Mouse (Mus musculus): Measurements from ENCODE around the gene Vps16. TPM values are rescaled to one million over a fixed set of nuclear protein-coding genes. Genes with fewer than 3 reads are reported as not detected.

Gene Vps16
- total and polyA plus RNA-seq, 3 experiments = 76.7 to 119 (median 113) TPM

GRCm38 (mm10) chr2:130449794-130450433 lies 25.8 kb downstream of the Vps16 start, which contains the start of gene Ptpra (continued):
- TF ChIP-seq POLR2A (IDR thresholded peaks at IDR 0.05; ENCODE audit: low read depth, low read length) (peak; percentile 87), JUND (conservative IDR thresholded peaks at IDR 0.05; ENCODE audit: low read depth, low read length) (no peak), USF1 (IDR thresholded peaks at IDR 0.05; ENCODE audit: low read depth, low read length) (no peak), ETS1 (conservative IDR thresholded peaks at IDR 0.05; ENCODE audit: low read depth, low read length) (no peak), SMC3 (IDR thresholded peaks at IDR 0.05; ENCODE audit: low read depth, low read length) (no peak), SIN3A (IDR thresholded peaks at IDR 0.05; ENCODE audit: low read length) (peak; percentile 23), ZNF384 (IDR thresholded peaks at IDR 0.05; ENCODE audit: low read depth, low read length) (no peak), NELFE (IDR thresholded peaks at IDR 0.05; ENCODE audit: low read depth, low read length) (peak; percentile 63), CHD1 (IDR thresholded peaks at IDR 0.05; ENCODE audit: low read depth, low read length) (no peak), USF2 (conservative IDR thresholded peaks at IDR 0.05; ENCODE audit: low read depth, low read length) (no peak), CTCF (conservative IDR thresholded peaks at IDR 0.05 in 1 of 2, IDR thresholded peaks at IDR 0.05 in 1 of 2; ENCODE audit: low read depth in 2 of 2, low read length in 2 of 2) (no peak), ZC3H11A (IDR thresholded peaks at IDR 0.05; ENCODE audit: low read depth, low read length) (no peak), KAT2A (IDR thresholded peaks at IDR 0.05; ENCODE audit: insufficient replicate concordance, low read length) (no peak)

DNA sequence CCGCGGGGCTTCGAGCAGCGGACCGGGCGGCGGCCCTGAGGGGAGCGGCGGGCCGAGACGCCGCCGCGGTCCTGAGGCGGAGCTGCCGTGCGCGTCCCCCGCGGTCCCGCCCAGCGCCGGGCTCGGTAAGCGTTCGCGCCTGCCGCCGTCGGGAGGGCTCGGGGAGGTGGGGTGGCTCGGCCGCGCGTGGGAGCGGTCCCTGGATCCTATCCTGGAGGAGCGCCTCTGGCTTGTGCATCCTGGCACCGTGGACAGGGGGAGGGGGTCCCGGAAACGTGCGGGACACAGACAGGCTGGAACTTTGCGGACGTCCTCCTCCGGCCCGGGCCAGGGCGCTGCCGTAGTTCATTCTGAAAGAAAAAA lies 26.3 kb downstream of the Vps16 start:
- H3K4me1 ChIP-seq (ENCODE audit: control insufficient read depth in 1 of 2, insufficient read depth in 2 of 2) = peaks cover 0 to 32% of the 10 kb centered on the region in 2 experiments; a peak in 2 of 4 replicates
- dilution Hi-C loops (cut with MboI; ENCODE audit: extremely low pct_ligation_motif_present, extremely low pct_unique_long_range_greater_than_20kb, low sequenced_read_pairs) = no loop called here
- no peaks in the 10 kb centered on the region for H3K9me3 ChIP-seq (replicated peaks; ENCODE audit: low read length)
- H3K27ac ChIP-seq (ENCODE audit: insufficient read depth, low read depth) = 0 out of 2 replicates have a peak overlapping the region, but pooled peaks have one; percentile 5
- peak overlapping the region; percentile 74 for H3K4me2 ChIP-seq (ENCODE audit: insufficient read depth, low read depth, poor library complexity, severe bottlenecking)
- in situ Hi-C loops (cut with MboI; ENCODE audit: low pct_ligation_motif_present, low pct_unique_long_range_greater_than_20kb, low sequenced_read_pairs) = no loop called here
- H3K79me2 ChIP-seq (replicated peaks; ENCODE audit: control insufficient read depth, extremely low read depth, insufficient read depth, poor library complexity, severe bottlenecking) = peaks cover 20% of the 10 kb centered on the region
- H3K27me3 ChIP-seq (replicated peaks) = no peaks in the 10 kb centered on the region
- H3K9ac ChIP-seq (ENCODE audit: insufficient read depth, low read depth) = peak overlapping the region; percentile 55
- peak; percentile 24 for DNase-seq (ENCODE audit: extremely low read depth)
- peak overlapping the region; percentile 76 to 91 (median 89) for H3K4me3 ChIP-seq (replicated peaks in 1 of 3; ENCODE audit: low read depth in 2 of 3, low read length in 2 of 3, poor library complexity in 1 of 3)
- H3K36me3 ChIP-seq (replicated peaks in 1 of 2; ENCODE audit: control insufficient read depth in 1 of 2, insufficient read depth in 1 of 2, low read length in 1 of 2) = peaks cover 0 to 12% of the 10 kb centered on the region in 2 experiments
- TF ChIP-seq CTCF (conservative IDR thresholded peaks at IDR 0.05 in 1 of 2, IDR thresholded peaks at IDR 0.05 in 1 of 2; ENCODE audit: low read depth in 2 of 2, low read length in 2 of 2) (no peak), USF1 (IDR thresholded peaks at IDR 0.05; ENCODE audit: low read depth, low read length) (no peak), ZKSCAN1 (IDR thresholded peaks at IDR 0.05; ENCODE audit: borderline replicate concordance, low read depth, low read length) (no peak), BHLHE40 (IDR thresholded peaks at IDR 0.05; ENCODE audit: low read depth, low read length) (peak; percentile 9; the same call in 1 of the 2 replicates)

GRCm38 (mm10) chr2:130451086-130451726 lies 27.1 kb downstream of the Vps16 start:
- dilution Hi-C loops (cut with MboI; ENCODE audit: extremely low pct_ligation_motif_present, extremely low pct_unique_long_range_greater_than_20kb, low sequenced_read_pairs) = no loop called here
- H3K4me1 ChIP-seq (ENCODE audit: control insufficient read depth in 1 of 2, insufficient read depth in 2 of 2) = peaks cover 0 to 32% of the 10 kb centered on the region in 2 experiments; a peak in 2 of 4 replicates
- DNase-seq (ENCODE audit: extremely low read depth) = no peak
- peak overlapping the region; percentile 55; the same call in 1 of the 2 replicates for H3K9ac ChIP-seq (ENCODE audit: insufficient read depth, low read depth)
- in situ Hi-C loops (cut with MboI; ENCODE audit: low pct_ligation_motif_present, low pct_unique_long_range_greater_than_20kb, low sequenced_read_pairs) = no loop called here
- TF ChIP-seq CHD2 (IDR thresholded peaks at IDR 0.05; ENCODE audit: low read length) = no peak
- TF ChIP-seq ZC3H11A (IDR thresholded peaks at IDR 0.05; ENCODE audit: low read depth, low read length) = no peak
- no peak for TF ChIP-seq PAX5 (IDR thresholded peaks at IDR 0.05; ENCODE audit: low read length)
- TF ChIP-seq ELF1 (IDR thresholded peaks at IDR 0.05; ENCODE audit: low read depth, low read length) = no peak
- no peak for TF ChIP-seq MXI1 (IDR thresholded peaks at IDR 0.05; ENCODE audit: low read depth, low read length)
- no peak for TF ChIP-seq JUND (conservative IDR thresholded peaks at IDR 0.05; ENCODE audit: low read depth, low read length)
- no peak for TF ChIP-seq SIN3A (IDR thresholded peaks at IDR 0.05; ENCODE audit: low read length)
- no peak for TF ChIP-seq TBP (conservative IDR thresholded peaks at IDR 0.05; ENCODE audit: low read depth, low read length)
- TF ChIP-seq USF2 (conservative IDR thresholded peaks at IDR 0.05; ENCODE audit: low read depth, low read length) = no peak
- TF ChIP-seq ETS1 (conservative IDR thresholded peaks at IDR 0.05; ENCODE audit: low read depth, low read length) = no peak
- no peak for TF ChIP-seq POLR2AphosphoS2 (IDR thresholded peaks at IDR 0.05; ENCODE audit: low read depth, low read length)
- no peak for TF ChIP-seq MAFK (IDR thresholded peaks at IDR 0.05; ENCODE audit: insufficient replicate concordance, low read length)
- no peak for TF ChIP-seq RAD21 (IDR thresholded peaks at IDR 0.05; ENCODE audit: low read depth, low read length)
- H3K4me2 ChIP-seq (ENCODE audit: insufficient read depth, low read depth, poor library complexity, severe bottlenecking) = peak overlapping the region; percentile 74
- peak overlapping the region; percentile 76 to 91 (median 89) for H3K4me3 ChIP-seq (replicated peaks in 1 of 3; ENCODE audit: low read depth in 2 of 3, low read length in 2 of 3, poor library complexity in 1 of 3)
- no peaks in the 10 kb centered on the region for H3K9me3 ChIP-seq (replicated peaks; ENCODE audit: low read length)
- H3K27ac ChIP-seq (ENCODE audit: insufficient read depth, low read depth) = no peak overlapping the region
- peaks cover 0 to 5% of the 10 kb centered on the region in 2 experiments for H3K36me3 ChIP-seq (replicated peaks in 1 of 2; ENCODE audit: control insufficient read depth in 1 of 2, insufficient read depth in 1 of 2, low read length in 1 of 2)
- H3K27me3 ChIP-seq (replicated peaks) = no peaks in the 10 kb centered on the region
- peaks cover 20% of the 10 kb centered on the region for H3K79me2 ChIP-seq (replicated peaks; ENCODE audit: control insufficient read depth, extremely low read depth, insufficient read depth, poor library complexity, severe bottlenecking)
